Mouse (Mus musculus) brain, embryonic 18.5 days (tissue): Measurements from ENCODE around the gene Cyp2j5.
"Not testable (repeated sequence)": the region's sequence is repeated elsewhere in the genome, so short reads cannot be mapped to it uniquely, and the experiment has no call there.

ENCODE experiments used
- DNase-seq: peaks from one replicate; pipeline ENCODE4 v3.0.0-alpha.2; 2012; ENCODE audit warnings: low read depth, low spot score

Gene Cyp2j5

GRCm38 (mm10) chr4:96663991-96664390 lies at the start of gene Cyp2j5:
TSS of gene Cyp2j5 (minus strand) at chr4:96664154.
- no peak for DNase-seq

- no peak for DNase-seq
Observed at GRCm38 (mm10) chr4:96705281-96705951, 41.5 kb upstream of the Cyp2j5 start.

- DNase-seq, result no peak
Observed at GRCm38 (mm10) chr4:96698218-96698561, 34.2 kb upstream of the Cyp2j5 start.

- DNase-seq, result no peak
Observed at GRCm38 (mm10) chr4:96697511-96698217, 33.7 kb upstream of the Cyp2j5 start.

GRCm38 (mm10) chr4:96696614-96697360 lies 32.8 kb upstream of the Cyp2j5 start:
- peak; percentile 75 for DNase-seq

- DNase-seq, result no peak
Observed at GRCm38 (mm10) chr4:96687358-96687803, 23.4 kb upstream of the Cyp2j5 start.

GRCm38 (mm10) chr4:96683474-96683873 lies 19.5 kb upstream of the Cyp2j5 start:
- DNase-seq, result no peak

GRCm38 (mm10) chr4:96680966-96681365 lies 17.0 kb upstream of the Cyp2j5 start:
- no peak for DNase-seq

- no peak for DNase-seq
Observed at GRCm38 (mm10) chr4:96680233-96680632, 16.3 kb upstream of the Cyp2j5 start.

- DNase-seq, result no peak
Observed at GRCm38 (mm10) chr4:96664668-96665454, 907 bp upstream of the Cyp2j5 start.

- DNase-seq, result no peak
Observed at GRCm38 (mm10) chr4:96635455-96635854, 28.5 kb downstream of the Cyp2j5 start.

- DNase-seq, result no peak
Observed at GRCm38 (mm10) chr4:96622474-96622873, 41.5 kb downstream of the Cyp2j5 start.

GRCm38 (mm10) chr4:96591791-96592150 lies 72.2 kb downstream of the Cyp2j5 start:
- no peak for DNase-seq

GRCm38 (mm10) chr4:96590911-96591790 lies 72.8 kb downstream of the Cyp2j5 start, which contains the start of gene Cyp2j9:
TSS of gene Cyp2j9 (minus strand) at chr4:96591578.
- DNase-seq, result peak; percentile 45

- no peak for DNase-seq
Observed at GRCm38 (mm10) chr4:96581425-96582088, 82.4 kb downstream of the Cyp2j5 start.

- DNase-seq, result not testable (repeated sequence)
Observed at GRCm38 (mm10) chr4:96580351-96580750, 83.6 kb downstream of the Cyp2j5 start.
